Mouse (Mus musculus) right cerebral cortex, postnatal 25 days (tissue): ENCODE results near the gene Gm12166.
"Not testable (repeated sequence)": the region's sequence is repeated elsewhere in the genome, so short reads cannot be mapped to it uniquely, and the experiment has no call there.

ENCODE experiments used
- DNase-seq: peaks from one replicate; pipeline ENCODE4 v3.0.0; 2022

Gene Gm12166

GRCm38 (mm10) chr11:46054911-46055895 lies 3.1 kb upstream of the Gm12166 start:
- DNase-seq: no peak

GRCm38 (mm10) chr11:46054311-46054710 lies 2.2 kb upstream of the Gm12166 start:
- DNase-seq: no peak

GRCm38 (mm10) chr11:46053457-46053856 lies 1.3 kb upstream of the Gm12166 start:
- not testable (repeated sequence) for DNase-seq

GRCm38 (mm10) chr11:46047264-46047663 lies 4.9 kb downstream of the Gm12166 start:
- DNase-seq: no peak

GRCm38 (mm10) chr11:46044781-46045180 lies 7.3 kb downstream of the Gm12166 start:
- no peak for DNase-seq

- DNase-seq: no peak
Observed at GRCm38 (mm10) chr11:46041607-46042267, 10.4 kb downstream of the Gm12166 start.

- no peak for DNase-seq
Observed at GRCm38 (mm10) chr11:46040841-46041556, 11.1 kb downstream of the Gm12166 start.

- DNase-seq: no peak
Observed at GRCm38 (mm10) chr11:46039335-46039734, 12.8 kb downstream of the Gm12166 start.

- DNase-seq: no peak
Observed at GRCm38 (mm10) chr11:46038901-46039300, 13.2 kb downstream of the Gm12166 start.

- DNase-seq: no peak
Observed at GRCm38 (mm10) chr11:46036374-46036773, 15.7 kb downstream of the Gm12166 start.

- no peak for DNase-seq
Observed at GRCm38 (mm10) chr11:46032956-46033355, 19.2 kb downstream of the Gm12166 start.

- DNase-seq: no peak
Observed at GRCm38 (mm10) chr11:46031470-46031869, 20.7 kb downstream of the Gm12166 start.

GRCm38 (mm10) chr11:46030026-46030425 lies 22.1 kb downstream of the Gm12166 start:
- DNase-seq: no peak

GRCm38 (mm10) chr11:46029485-46029884 lies 22.6 kb downstream of the Gm12166 start:
- no peak for DNase-seq

- no peak for DNase-seq
Observed at GRCm38 (mm10) chr11:46027952-46028814, 23.9 kb downstream of the Gm12166 start.

- DNase-seq: no peak
Observed at GRCm38 (mm10) chr11:46025962-46026392, 26.1 kb downstream of the Gm12166 start.

GRCm38 (mm10) chr11:46022983-46023382 lies 29.1 kb downstream of the Gm12166 start:
- no peak for DNase-seq

- no peak for DNase-seq
Observed at GRCm38 (mm10) chr11:46021850-46022249, 30.3 kb downstream of the Gm12166 start.

GRCm38 (mm10) chr11:46020246-46020645 lies 31.9 kb downstream of the Gm12166 start:
- DNase-seq: no peak

- peak; percentile 59 for DNase-seq
Observed at GRCm38 (mm10) chr11:46016061-46016460, 36.1 kb downstream of the Gm12166 start.
